Mouse (Mus musculus) myocyte (in vitro differentiated cells): Measurements from ENCODE around the gene Mmp9.

Source experiments
- CEBPB ChIP-seq: IDR thresholded peaks from 2 replicates; pipeline ENCODE4 v1.6.1; 2011; ENCODE audit warnings: mild to moderate bottlenecking, moderate library complexity; ENCODE audit not compliant: poor library complexity, insufficient read depth, severe bottlenecking
- E2F4 ChIP-seq: IDR thresholded peaks from one replicate; pipeline ENCODE4 v1.6.1; 2011; ENCODE audit warnings: mild to moderate bottlenecking, control low read depth, moderate library complexity; ENCODE audit not compliant: insufficient read depth
- MAX ChIP-seq: IDR thresholded peaks from one replicate; pipeline ENCODE4 v1.6.1; 2011; ENCODE audit warnings: low read depth, mild to moderate bottlenecking, control low read depth
- MYOD1 ChIP-seq, 3 experiments: IDR thresholded peaks; one replicate each; pipeline ENCODE4 v1.6.1; 2011; ENCODE audit warnings: control low read depth in 2 of 3, low read depth in 2 of 3, mild to moderate bottlenecking in 2 of 3, moderate library complexity in 1 of 3; ENCODE audit not compliant: insufficient read length in 2 of 3, control insufficient read depth in 1 of 3
- MYOG ChIP-seq, 3 experiments: IDR thresholded peaks; one replicate each; pipeline ENCODE4 v1.6.1; 2011; ENCODE audit warnings: control low read depth in 2 of 3, low read depth in 2 of 3, mild to moderate bottlenecking in 2 of 3; ENCODE audit not compliant: insufficient read length in 2 of 3, control insufficient read depth in 1 of 3, insufficient read depth in 1 of 3
- POLR2A ChIP-seq: IDR thresholded peaks from one replicate; pipeline ENCODE4 v1.6.1; 2011; ENCODE audit warnings: low read depth, mild to moderate bottlenecking, control low read depth, moderate library complexity; ENCODE audit not compliant: insufficient read length
- POLR2AphosphoS2 ChIP-seq: IDR thresholded peaks from one replicate; pipeline ENCODE4 v1.6.1; 2011; ENCODE audit warnings: low read depth, control low read depth; ENCODE audit not compliant: insufficient read length
- REST ChIP-seq: IDR thresholded peaks from one replicate; pipeline ENCODE4 v1.6.1; 2011; ENCODE audit warnings: mild to moderate bottlenecking, control low read depth, moderate library complexity; ENCODE audit not compliant: insufficient read depth, insufficient read length
- SRF ChIP-seq: IDR thresholded peaks from one replicate; pipeline ENCODE4 v1.6.1; 2011; ENCODE audit warnings: low read depth; ENCODE audit not compliant: control insufficient read depth, insufficient read length
- TCF12 ChIP-seq: IDR thresholded peaks from one replicate; pipeline ENCODE4 v1.6.1; 2011; ENCODE audit warnings: mild to moderate bottlenecking, control low read depth; ENCODE audit not compliant: poor library complexity, insufficient read depth, severe bottlenecking
- TCF3 ChIP-seq: IDR thresholded peaks from one replicate; pipeline ENCODE4 v1.6.1; 2011; ENCODE audit warnings: low read depth, control low read depth; ENCODE audit not compliant: insufficient read length
- USF1 ChIP-seq: IDR thresholded peaks from one replicate; pipeline ENCODE4 v1.6.1; 2011; ENCODE audit warnings: low read depth, mild to moderate bottlenecking, control low read depth, moderate library complexity

DNA sequence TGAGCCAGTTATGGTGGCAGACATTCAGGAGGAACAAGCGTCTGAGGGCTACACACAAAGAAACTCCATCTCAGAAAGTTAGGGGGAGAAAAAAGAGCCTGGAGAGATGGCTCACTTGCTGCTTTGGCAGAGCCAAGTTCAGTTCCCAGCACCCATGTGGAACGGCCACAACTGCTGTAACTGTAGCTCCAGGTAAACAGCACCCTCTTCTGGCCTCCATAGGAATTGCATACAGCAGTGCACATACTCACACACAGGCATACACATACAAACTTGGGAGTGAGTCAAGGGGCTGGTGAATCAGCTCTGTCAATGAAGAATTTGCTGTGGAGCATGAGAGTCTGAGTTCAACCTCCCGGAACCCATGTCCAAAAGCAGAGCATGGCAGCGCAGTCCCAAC, 34.5 kb upstream of the Mmp9 start:
- TF ChIP-seq POLR2A (no peak), MAX (no peak), CEBPB (no peak), TCF3 (no peak), MYOD1 (IDR thresholded peaks at IDR 0.05; ENCODE audit: control insufficient read depth in 1 of 3, insufficient read length in 2 of 3, low read depth in 2 of 3) (no peak), SRF (no peak), E2F4 (no peak), POLR2AphosphoS2 (no peak), USF1 (no peak), MYOG (IDR thresholded peaks at IDR 0.05; ENCODE audit: control insufficient read depth in 1 of 3, insufficient read depth in 1 of 3, insufficient read length in 2 of 3, low read depth in 2 of 3) (no peak), TCF12 (no peak), REST (no peak)
